Mouse (Mus musculus) ES-E14 (cell line): ENCODE data around the gene Cachd1.

Experiments
- MAFK ChIP-seq: IDR thresholded peaks from 2 replicates; pipeline ENCODE4 v1.6.1; 2014; ENCODE audit warnings: mild to moderate bottlenecking, low read depth, low read length, inconsistent platforms; ENCODE audit not compliant: insufficient read depth
- ZNF384 ChIP-seq: IDR thresholded peaks from 2 replicates; pipeline ENCODE4 v1.6.1; 2012; ENCODE audit warnings: low read depth, low read length, inconsistent platforms

DNA sequence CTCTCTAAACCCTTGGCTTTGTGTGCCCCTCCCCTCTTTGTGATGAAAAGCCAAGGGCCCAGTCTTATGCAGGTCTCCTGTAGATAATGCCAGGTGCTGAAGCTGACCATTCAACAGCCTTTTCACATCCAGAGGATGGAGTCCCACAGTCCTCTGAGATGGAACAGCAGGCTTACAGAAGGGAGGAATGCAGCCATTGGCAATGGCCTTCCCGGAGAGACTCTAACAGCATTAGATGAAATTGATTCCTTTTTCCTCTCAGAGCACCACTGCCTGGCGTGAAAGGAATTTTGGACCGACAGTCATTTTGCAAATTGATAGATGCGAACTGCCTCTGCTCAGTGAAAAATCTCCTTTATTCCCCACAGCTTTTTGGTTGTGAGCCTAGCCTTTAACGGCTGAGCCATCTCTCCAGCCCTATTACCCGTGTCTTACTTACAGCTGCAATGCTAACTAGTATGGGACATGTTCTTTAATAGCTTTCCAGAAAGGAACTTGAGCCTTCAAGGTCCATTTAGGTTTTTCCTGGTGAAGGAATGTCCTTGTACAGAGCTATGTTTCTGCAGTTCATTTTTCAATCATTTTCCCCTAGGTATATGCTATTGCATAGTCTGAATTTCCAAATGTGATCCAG is 18.1 kb upstream of the Cachd1 start:
- TF ChIP-seq ZNF384 = no peak
- TF ChIP-seq MAFK = no peak
